Mouse (Mus musculus): Measurements from ENCODE around the gene Akap13.
"Not testable (repeated sequence)": the region's sequence is repeated elsewhere in the genome, so short reads cannot be mapped to it uniquely, and the experiment has no call there.

The Akap13 gene

GRCm38 (mm10) chr7:75715026-75715425 lies 259.7 kb downstream of the Akap13 start:
- DNase-seq (ENCODE audit: low read depth, low spot score) = no peak

DNA sequence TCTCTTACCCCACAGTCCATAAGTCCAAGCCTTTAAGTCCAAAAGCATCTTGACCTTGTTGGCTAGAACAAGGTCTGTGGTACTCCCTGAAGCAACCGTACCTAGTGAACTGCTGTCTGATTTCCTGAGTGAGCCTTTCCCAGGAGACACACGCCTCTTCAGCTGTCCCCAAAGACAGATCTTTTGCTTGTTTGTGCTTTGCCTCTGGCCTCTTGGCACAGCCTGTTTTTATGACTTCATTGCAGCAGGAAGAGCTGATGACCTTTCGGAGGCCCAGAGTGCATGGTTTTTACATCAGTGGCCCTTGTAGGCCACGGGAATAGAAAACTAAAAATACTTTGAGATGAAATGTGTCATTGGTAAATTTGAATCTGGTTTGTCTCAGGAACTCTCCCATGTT lies 260.6 kb downstream of the Akap13 start:
- no peak for DNase-seq (ENCODE audit: low read depth, low spot score)

DNA sequence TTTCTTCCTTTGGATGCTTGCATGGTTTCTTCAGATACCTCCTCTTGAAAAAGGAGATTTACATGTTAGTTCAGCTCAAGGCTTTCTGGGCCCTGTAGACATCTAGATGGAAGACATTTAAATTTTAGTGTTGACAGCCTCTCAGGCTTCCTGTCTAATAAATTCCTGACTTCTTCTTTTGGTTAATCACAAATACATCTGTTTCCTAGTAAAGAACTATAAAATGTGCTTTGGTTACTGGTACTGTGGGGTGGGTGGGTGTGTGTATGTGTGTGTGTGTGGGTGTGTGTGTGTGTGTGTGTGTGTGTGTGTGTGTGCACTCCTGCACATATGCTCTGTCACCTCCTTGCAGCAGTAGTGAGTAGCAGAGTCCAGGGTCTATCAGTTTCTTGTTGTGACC lies 262.0 kb downstream of the Akap13 start:
- no peak for DNase-seq (ENCODE audit: low read depth, low spot score)

DNA sequence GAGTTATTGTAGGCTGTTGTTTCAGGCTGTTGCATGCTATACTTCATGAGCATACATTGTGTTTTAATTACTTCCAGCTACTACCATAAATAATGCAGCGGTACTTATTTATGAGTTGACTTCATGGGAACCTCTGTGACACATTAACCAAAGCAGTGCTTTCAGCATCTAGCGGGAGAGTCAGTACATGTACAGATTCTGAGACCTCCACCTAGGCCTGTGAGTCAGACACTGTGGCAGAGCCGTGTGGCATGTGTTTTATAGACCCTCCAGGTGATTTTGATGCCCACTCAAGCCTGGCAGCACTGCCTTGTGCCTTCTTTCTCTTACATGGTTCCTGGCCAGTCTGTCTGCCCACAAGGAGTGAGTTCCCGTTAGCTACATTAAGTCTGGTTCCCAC lies 266.0 kb downstream of the Akap13 start:
- DNase-seq (ENCODE audit: low read depth, low spot score) = no peak

- DNase-seq (ENCODE audit: low read depth, low spot score) = no peak
Measured at GRCm38 (mm10) chr7:75724012-75724411, 268.7 kb downstream of the Akap13 start.

DNA sequence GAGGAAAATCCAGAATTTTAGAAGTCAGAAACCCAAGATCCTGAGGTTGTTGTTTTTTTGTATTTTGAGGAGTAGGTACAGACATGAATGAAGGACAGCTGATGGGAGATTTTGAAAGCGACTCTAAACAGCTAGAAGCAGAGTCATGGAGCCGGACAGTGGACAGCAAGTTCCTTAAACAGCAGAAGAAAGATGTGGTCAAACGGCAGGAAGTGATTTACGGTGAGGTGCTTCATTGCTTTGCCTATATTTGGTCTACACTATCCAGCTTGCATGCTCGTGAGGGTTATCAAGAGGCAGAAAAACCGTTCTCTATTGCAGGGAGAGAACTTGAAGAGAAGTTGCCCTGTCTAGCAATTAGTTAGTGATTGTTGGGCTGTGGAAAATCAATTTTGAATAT lies 270.6 kb downstream of the Akap13 start:
- DNase-seq (ENCODE audit: low read depth, low spot score) = no peak

DNA sequence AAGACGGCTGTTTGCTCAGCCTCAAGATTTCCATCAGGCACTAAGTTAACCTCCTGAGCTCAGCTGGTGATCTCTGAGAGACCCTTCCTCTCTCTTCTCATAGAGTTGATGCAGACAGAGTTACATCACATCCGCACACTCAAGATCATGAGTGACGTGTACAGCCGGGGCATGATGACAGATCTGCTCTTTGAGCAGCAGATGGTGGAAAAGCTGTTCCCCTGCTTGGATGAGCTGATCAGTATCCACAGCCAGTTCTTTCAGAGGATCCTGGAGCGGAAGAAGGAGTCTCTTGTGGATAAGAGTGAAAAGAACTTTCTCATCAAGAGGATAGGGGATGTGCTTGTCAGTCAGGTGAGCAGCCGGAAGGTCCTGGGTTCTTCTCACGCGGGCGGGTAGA lies 271.5 kb downstream of the Akap13 start:
- DNase-seq (ENCODE audit: low read depth, low spot score) = no peak

GRCm38 (mm10) chr7:75729652-75730051 lies 274.3 kb downstream of the Akap13 start:
- DNase-seq (ENCODE audit: low read depth, low spot score) = no peak

- DNase-seq (ENCODE audit: low read depth, low spot score) = no peak
Measured at GRCm38 (mm10) chr7:75730216-75730615, 274.9 kb downstream of the Akap13 start.

DNA sequence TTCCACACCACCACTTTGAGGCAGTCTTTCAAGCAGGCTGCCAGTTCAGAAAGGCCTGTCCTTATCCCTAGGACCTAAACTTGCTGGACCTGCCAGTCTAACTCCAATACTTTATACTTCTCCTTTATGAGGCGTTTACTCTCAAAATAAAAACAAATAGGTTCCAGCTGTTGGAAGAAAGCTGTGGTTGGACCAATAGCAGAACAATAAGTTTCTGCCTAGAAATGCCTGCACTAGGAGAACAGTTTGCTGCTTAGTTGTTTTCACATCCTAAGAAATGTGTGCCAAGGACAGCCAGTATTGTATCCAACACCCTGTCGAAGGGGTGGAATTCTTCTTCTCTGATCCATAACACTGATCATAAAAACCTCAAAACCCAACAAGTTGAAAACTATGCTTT lies 276.6 kb downstream of the Akap13 start:
- no peak for DNase-seq (ENCODE audit: low read depth, low spot score)

DNA sequence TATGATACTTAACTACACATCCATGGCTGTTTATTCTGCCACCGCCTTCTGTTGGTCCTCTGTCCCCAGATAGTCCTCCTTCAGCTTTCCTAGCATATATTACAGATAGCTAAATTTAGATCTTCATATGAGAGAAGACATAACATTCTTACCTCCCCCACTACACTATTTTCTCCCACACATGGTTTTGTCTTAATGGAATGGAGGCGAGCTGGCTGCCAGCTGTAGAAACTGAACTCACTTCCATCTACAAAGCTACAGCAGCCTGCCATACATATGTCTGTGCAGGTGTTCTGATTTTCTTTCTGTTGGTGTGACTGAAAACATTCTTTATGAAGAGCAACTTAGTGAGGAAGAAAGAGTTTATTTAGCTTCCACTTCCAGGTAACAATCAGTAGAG lies 277.8 kb downstream of the Akap13 start:
- DNase-seq (ENCODE audit: low read depth, low spot score) = no peak

- DNase-seq (ENCODE audit: low read depth, low spot score) = peak; percentile 62
Measured at GRCm38 (mm10) chr7:75739075-75739725, 283.9 kb downstream of the Akap13 start.

DNA sequence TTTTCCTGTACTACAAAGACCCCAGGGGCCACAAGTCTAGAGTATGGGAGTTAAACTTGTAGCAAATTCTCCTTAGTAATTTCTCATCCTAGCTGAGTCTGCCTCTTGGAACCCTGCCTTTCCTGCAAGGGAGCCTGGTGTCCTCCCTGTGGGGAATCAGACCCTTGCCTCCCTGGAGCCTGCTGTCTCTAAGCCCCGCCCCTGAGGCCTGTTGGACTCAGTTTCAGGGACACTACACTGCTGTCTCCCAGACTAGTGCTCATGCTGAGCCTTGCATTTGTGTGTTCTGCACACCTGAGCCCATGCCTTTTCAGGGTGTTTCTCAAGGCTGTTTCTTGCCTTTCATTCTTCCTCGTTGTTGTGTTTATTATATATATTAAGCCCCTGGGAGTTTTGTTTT lies 289.2 kb downstream of the Akap13 start:
- no peak for DNase-seq (ENCODE audit: low read depth, low spot score)

- no peak for DNase-seq (ENCODE audit: low read depth, low spot score)
Measured at GRCm38 (mm10) chr7:75744978-75745638, 289.8 kb downstream of the Akap13 start.

DNA sequence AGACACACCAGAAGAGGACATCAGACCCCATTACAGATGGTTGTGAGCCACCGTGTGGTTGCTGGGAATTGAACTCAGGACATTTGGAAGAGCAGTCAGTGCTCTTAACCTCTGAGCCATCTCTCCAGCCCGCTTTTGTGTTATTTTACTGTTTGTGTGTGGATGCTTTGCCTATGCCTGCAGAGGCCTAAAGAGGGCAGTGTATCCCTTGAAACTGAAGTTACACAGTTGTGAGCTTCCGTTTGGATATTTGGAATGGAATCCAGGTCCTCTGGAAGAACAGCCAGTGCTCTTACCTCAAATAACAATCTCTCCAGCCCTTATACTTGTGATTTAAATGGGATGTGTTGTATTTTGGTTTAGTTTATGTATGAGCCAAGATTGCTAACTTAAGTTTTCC lies 290.6 kb downstream of the Akap13 start:
- not testable (repeated sequence) for DNase-seq (ENCODE audit: low read depth, low spot score)

GRCm38 (mm10) chr7:75750581-75750980 lies 295.2 kb downstream of the Akap13 start:
- no peak for DNase-seq (ENCODE audit: low read depth, low spot score)

- no peak for DNase-seq (ENCODE audit: low read depth, low spot score)
Measured at GRCm38 (mm10) chr7:75751161-75751803, 295.9 kb downstream of the Akap13 start.

- no peak for DNase-seq (ENCODE audit: low read depth, low spot score)
Measured at GRCm38 (mm10) chr7:75752442-75753191, 297.3 kb downstream of the Akap13 start.

DNA sequence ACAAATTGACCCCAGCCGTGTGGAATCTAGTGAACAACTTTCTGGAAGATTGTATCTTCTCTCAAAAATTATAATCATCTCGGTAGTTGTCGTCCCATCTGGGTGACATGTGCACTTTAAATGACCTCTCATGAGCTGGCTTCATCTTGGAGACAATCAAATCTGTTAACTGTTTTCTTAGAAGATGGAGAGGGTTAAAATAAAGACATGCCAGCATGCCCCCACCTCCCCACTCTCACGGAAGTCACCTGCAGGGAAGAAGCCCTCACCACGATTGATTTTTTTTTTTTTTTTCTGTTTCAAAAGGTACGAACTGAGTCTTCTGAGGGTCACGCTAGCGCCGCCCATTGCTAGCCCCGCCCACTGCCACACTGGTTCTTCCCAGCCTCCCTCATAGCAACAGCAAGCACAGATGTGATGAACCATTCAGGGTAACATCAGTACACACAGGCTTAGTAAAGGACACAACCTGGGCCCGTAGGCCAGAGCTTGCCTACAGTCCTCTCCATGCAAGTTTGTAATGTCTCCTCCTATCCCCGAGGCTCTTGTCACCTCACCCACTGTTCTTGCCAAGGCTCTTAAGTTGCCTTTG lies 298.0 kb downstream of the Akap13 start:
- no peak for DNase-seq (ENCODE audit: low read depth, low spot score)

- no peak for DNase-seq (ENCODE audit: low read depth, low spot score)
Measured at GRCm38 (mm10) chr7:75754587-75755499, 299.5 kb downstream of the Akap13 start.
